Mouse (Mus musculus): ENCODE results near the gene Ndufaf2. TPM values are rescaled to one million over a fixed set of nuclear protein-coding genes. Genes with fewer than 3 reads are reported as not detected.

Gene Ndufaf2
- total and polyA plus RNA-seq, 3 experiments, result 12.4 to 28.8 (median 23.3) TPM

DNA sequence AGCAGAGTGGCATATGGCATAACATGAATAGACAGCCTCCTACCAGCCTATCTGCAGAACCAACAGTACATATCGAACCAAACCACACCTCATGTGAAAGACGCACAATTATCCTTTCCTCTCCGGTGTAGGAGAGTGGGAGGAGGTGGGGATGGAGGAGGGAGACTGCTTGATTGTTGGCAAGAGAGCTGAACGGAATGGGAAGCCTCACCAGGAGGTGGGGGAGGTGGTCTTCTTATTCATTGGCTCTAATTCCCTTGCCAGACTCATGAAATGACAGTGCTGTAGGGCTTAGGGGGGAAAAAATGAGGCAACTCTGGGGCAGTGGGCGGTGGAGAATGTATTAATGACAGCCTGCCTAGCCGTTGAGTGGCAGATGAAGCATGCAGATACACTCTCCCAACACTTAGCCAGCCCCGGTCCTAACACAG lies 188.4 kb downstream of the Ndufaf2 start:
- Histone ChIP-seq H3K36me3 (ENCODE audit: control insufficient read depth, insufficient read depth, low read length) (no peaks in the 10 kb centered on the region), H3K27ac (no peak overlapping the region), H3K79me2 (replicated peaks; ENCODE audit: control insufficient read depth, insufficient read depth, low read length) (no peaks in the 10 kb centered on the region), H3K27me3 (ENCODE audit: control insufficient read depth, insufficient read depth, low read length) (no peaks in the 10 kb centered on the region), H3K4me3 (no peak overlapping the region), H3K9ac (ENCODE audit: low read depth, low read length) (no peak overlapping the region), H3K4me1 (ENCODE audit: control insufficient read depth, insufficient read depth, low read length) (peaks cover 2% of the 10 kb centered on the region)
- WGBS, result 22% methylated on average over 7 of the region's 7 CpGs
- intact Hi-C loops (cut with DNase I), result no loop called here
- DNase-seq, result no peak
- no peak for TF ChIP-seq CTCF (IDR thresholded peaks at IDR 0.05)
- TF ChIP-seq EP300 (IDR thresholded peaks at IDR 0.05; ENCODE audit: insufficient read depth, low read depth, low read length), result no peak
- TF ChIP-seq POLR2A (IDR thresholded peaks at IDR 0.05; ENCODE audit: insufficient read depth, low read depth, low read length), result no peak

DNA sequence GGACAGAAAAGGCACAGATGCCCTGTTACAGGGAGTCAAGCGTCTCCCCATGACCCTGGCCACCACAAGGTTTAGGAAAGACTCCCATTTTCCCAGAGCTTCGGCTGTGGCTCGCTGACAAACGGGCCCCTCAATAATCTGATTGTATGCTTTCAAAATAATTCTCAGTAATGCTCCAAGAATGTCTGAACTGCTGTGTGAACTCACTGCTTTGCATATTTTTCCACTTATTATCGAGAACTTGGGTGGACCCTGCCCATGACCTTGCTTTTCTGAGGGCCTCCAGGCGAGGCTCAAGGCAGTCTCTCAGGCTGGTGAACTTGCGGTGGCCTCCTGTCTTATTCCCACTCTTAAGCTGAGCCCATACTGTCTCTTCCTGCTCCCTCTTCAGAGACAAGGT lies 193.8 kb downstream of the Ndufaf2 start:
- WGBS, result 54% methylated on average over 7 of the region's 7 CpGs
- Histone ChIP-seq H3K27ac (no peak overlapping the region), H3K9ac (ENCODE audit: low read depth, low read length) (no peak overlapping the region), H3K4me1 (ENCODE audit: control insufficient read depth, insufficient read depth, low read length) (no peaks in the 10 kb centered on the region), H3K27me3 (ENCODE audit: control insufficient read depth, insufficient read depth, low read length) (no peaks in the 10 kb centered on the region), H3K36me3 (ENCODE audit: control insufficient read depth, insufficient read depth, low read length) (no peaks in the 10 kb centered on the region), H3K79me2 (replicated peaks; ENCODE audit: control insufficient read depth, insufficient read depth, low read length) (no peaks in the 10 kb centered on the region), H3K4me3 (no peak overlapping the region)
- intact Hi-C loops (cut with DNase I), result no loop called here
- no peak for DNase-seq
- no peak for TF ChIP-seq POLR2A (IDR thresholded peaks at IDR 0.05; ENCODE audit: insufficient read depth, low read depth, low read length)
- no peak for TF ChIP-seq EP300 (IDR thresholded peaks at IDR 0.05; ENCODE audit: insufficient read depth, low read depth, low read length)
- no peak for TF ChIP-seq CTCF (IDR thresholded peaks at IDR 0.05)

DNA sequence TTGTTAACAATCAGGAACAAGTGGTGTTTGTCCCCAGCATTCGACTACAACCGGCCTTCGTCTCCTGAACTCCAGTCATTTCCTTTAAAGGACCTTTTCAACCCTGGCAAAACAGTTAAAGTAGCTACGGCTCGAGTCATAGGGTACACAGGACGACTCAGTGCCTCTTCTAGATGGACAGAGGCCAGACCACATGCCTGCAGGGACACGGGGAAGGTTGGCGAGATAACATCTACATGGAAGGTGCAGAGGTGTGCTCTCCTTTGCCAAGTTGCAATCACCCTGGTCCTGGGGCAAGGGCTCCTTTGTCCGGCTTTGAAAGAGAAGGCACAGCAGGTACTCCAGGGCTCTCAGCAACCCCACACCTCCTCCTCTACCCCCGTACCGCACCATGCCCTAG lies 195.0 kb downstream of the Ndufaf2 start:
- 57% methylated on average over 11 of the region's 11 CpGs for WGBS
- intact Hi-C loops (cut with DNase I), result no loop called here

DNA sequence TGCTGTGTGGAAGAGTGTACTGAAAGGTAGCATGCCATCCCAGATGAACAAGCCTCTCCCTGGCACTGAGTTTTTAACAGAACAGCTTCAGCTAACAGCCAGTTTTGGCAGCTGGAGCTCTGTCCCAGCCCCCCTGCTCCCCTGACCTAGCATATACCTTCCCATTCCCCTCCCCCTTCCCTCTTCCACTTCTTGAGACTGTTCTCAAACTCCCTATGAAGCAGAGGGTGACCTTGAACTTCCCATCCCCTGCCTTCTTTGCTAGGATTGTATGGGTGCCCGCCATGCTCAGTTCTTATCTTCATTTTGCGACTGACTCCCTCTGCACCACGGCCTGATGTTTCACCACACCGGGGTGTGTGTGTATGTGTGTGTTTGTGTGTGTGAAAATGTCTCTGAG lies 195.7 kb downstream of the Ndufaf2 start:
- Histone ChIP-seq H3K27ac (no peak overlapping the region), H3K9ac (ENCODE audit: low read depth, low read length) (no peak overlapping the region)
- no peak for DNase-seq

More for the DNA sequence above, 195.0 kb downstream of the Ndufaf2 start:
- Histone ChIP-seq H3K79me2 (replicated peaks; ENCODE audit: control insufficient read depth, insufficient read depth, low read length) (no peaks in the 10 kb centered on the region), H3K36me3 (ENCODE audit: control insufficient read depth, insufficient read depth, low read length) (no peaks in the 10 kb centered on the region), H3K27me3 (ENCODE audit: control insufficient read depth, insufficient read depth, low read length) (no peaks in the 10 kb centered on the region), H3K4me3 (no peak overlapping the region), H3K27ac (no peak overlapping the region), H3K4me1 (ENCODE audit: control insufficient read depth, insufficient read depth, low read length) (no peaks in the 10 kb centered on the region), H3K9ac (ENCODE audit: low read depth, low read length) (no peak overlapping the region)
- TF ChIP-seq POLR2A (IDR thresholded peaks at IDR 0.05; ENCODE audit: insufficient read depth, low read depth, low read length), result no peak
- no peak for TF ChIP-seq EP300 (IDR thresholded peaks at IDR 0.05; ENCODE audit: insufficient read depth, low read depth, low read length)
- no peak for TF ChIP-seq CTCF (IDR thresholded peaks at IDR 0.05)
- DNase-seq, result no peak

DNA sequence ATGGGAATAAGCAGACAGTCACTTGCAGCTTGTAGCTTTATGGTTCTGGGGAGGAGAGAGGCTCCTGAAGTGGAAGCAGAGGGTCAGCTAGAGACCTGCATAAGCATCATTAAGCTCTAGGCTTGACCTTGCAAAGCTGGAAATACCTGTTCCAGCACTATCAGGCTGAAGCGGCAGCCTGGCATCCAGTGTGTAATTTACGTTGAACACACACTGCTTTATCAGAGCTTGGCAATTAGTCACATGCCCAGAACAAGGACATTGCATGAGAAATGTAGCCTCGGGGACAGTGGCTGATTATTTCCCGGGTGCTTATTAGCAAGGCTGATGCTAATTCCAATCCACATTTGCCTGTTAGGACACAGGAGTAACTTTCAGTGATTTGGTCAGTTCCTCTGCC lies 196.5 kb downstream of the Ndufaf2 start:
- H3K27ac ChIP-seq, result no peak overlapping the region
- no peak for DNase-seq
- H3K36me3 ChIP-seq (ENCODE audit: control insufficient read depth, insufficient read depth, low read length), result no peaks in the 10 kb centered on the region
- no peak overlapping the region for H3K9ac ChIP-seq (ENCODE audit: low read depth, low read length)
- TF ChIP-seq POLR2A (IDR thresholded peaks at IDR 0.05; ENCODE audit: insufficient read depth, low read depth, low read length) (no peak), EP300 (IDR thresholded peaks at IDR 0.05; ENCODE audit: insufficient read depth, low read depth, low read length) (no peak), CTCF (IDR thresholded peaks at IDR 0.05) (no peak)
- intact Hi-C loops (cut with DNase I), result no loop called here
- no peaks in the 10 kb centered on the region for H3K27me3 ChIP-seq (ENCODE audit: control insufficient read depth, insufficient read depth, low read length)
- no peaks in the 10 kb centered on the region for H3K4me1 ChIP-seq (ENCODE audit: control insufficient read depth, insufficient read depth, low read length)
- no peak overlapping the region for H3K4me3 ChIP-seq
- WGBS, result 47% methylated on average over 4 of the region's 4 CpGs
- no peaks in the 10 kb centered on the region for H3K79me2 ChIP-seq (replicated peaks; ENCODE audit: control insufficient read depth, insufficient read depth, low read length)

More for the DNA sequence above, 195.7 kb downstream of the Ndufaf2 start:
- H3K27me3 ChIP-seq (ENCODE audit: control insufficient read depth, insufficient read depth, low read length), result no peaks in the 10 kb centered on the region
- H3K79me2 ChIP-seq (replicated peaks; ENCODE audit: control insufficient read depth, insufficient read depth, low read length), result no peaks in the 10 kb centered on the region
- intact Hi-C loops (cut with DNase I), result no loop called here
- 66% methylated on average over 4 of the region's 4 CpGs for WGBS
- H3K4me1 ChIP-seq (ENCODE audit: control insufficient read depth, insufficient read depth, low read length), result no peaks in the 10 kb centered on the region
- TF ChIP-seq EP300 (IDR thresholded peaks at IDR 0.05; ENCODE audit: insufficient read depth, low read depth, low read length) (no peak), POLR2A (IDR thresholded peaks at IDR 0.05; ENCODE audit: insufficient read depth, low read depth, low read length) (no peak), CTCF (IDR thresholded peaks at IDR 0.05) (no peak)
- H3K36me3 ChIP-seq (ENCODE audit: control insufficient read depth, insufficient read depth, low read length), result no peaks in the 10 kb centered on the region
- H3K4me3 ChIP-seq, result no peak overlapping the region

DNA sequence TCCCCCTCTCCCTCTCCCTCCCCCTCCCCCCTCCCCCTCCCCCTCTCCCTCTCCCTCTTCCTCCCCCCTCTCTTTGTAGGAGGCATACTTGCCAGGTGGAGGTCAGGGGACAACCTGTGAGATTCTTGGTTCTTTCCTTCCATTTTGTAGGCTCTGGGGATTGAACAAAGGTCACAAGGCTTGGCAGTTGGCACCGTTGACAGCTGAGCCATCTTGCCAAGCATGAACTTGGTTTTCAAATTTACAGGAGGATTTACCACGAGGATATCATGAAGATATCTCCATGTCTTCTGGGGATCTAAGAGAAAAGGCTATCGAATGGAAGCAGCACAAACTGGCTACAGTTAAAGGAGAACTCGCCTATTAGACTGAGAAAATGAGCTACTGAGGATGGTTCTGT lies 196.9 kb downstream of the Ndufaf2 start:
- TF ChIP-seq EP300 (IDR thresholded peaks at IDR 0.05; ENCODE audit: insufficient read depth, low read depth, low read length) (no peak), POLR2A (IDR thresholded peaks at IDR 0.05; ENCODE audit: insufficient read depth, low read depth, low read length) (no peak)
- H3K79me2 ChIP-seq (replicated peaks; ENCODE audit: control insufficient read depth, insufficient read depth, low read length), result no peaks in the 10 kb centered on the region
- H3K4me1 ChIP-seq (ENCODE audit: control insufficient read depth, insufficient read depth, low read length), result no peaks in the 10 kb centered on the region
- DNase-seq, result no peak
- H3K4me3 ChIP-seq, result no peak overlapping the region
- 63% methylated on average over 4 of the region's 4 CpGs for WGBS
- H3K27me3 ChIP-seq (ENCODE audit: control insufficient read depth, insufficient read depth, low read length), result no peaks in the 10 kb centered on the region
- intact Hi-C loops (cut with DNase I), result no loop called here
- H3K9ac ChIP-seq (ENCODE audit: low read depth, low read length), result no peak overlapping the region
- no peak overlapping the region for H3K27ac ChIP-seq
- no peaks in the 10 kb centered on the region for H3K36me3 ChIP-seq (ENCODE audit: control insufficient read depth, insufficient read depth, low read length)

Measured in heart, adult 2 months (tissue).